Mouse (Mus musculus) CH12.LX (cell line): ENCODE data around the gene Mta1. TPM values are rescaled to one million over a fixed set of nuclear protein-coding genes. Genes with fewer than 3 reads are reported as not detected.

Experiments used
- DNase-seq: peaks from one replicate; pipeline ENCODE4 v3.0.0-alpha.2; 2013; ENCODE audit errors: extremely low read depth
- H3K27ac ChIP-seq: 2 replicates; pipeline ENCODE4 v1.5.1; 2012; ENCODE audit warnings: low read depth, mild to moderate bottlenecking, control low read depth, moderate library complexity; ENCODE audit not compliant: insufficient read depth
- H3K27me3 ChIP-seq: replicated peaks from 2 replicates; pipeline ENCODE3; 2012; ENCODE audit warnings: inconsistent platforms
- H3K36me3 ChIP-seq, 2 experiments: replicated peaks in 1 of 2; 2 replicates each; pipeline versions ENCODE3 to v1.6.1; 2012; ENCODE audit warnings: inconsistent platforms in 1 of 2, low read length in 1 of 2, mild to moderate bottlenecking in 1 of 2, mixed read lengths in 1 of 2, moderate library complexity in 1 of 2; ENCODE audit not compliant: control insufficient read depth in 1 of 2, insufficient read depth in 1 of 2
- H3K4me1 ChIP-seq, 2 experiments: 2 replicates each; pipeline ENCODE4 v1.6.1; 2012; ENCODE audit warnings: inconsistent platforms in 1 of 2, moderate library complexity in 1 of 2; ENCODE audit not compliant: insufficient read depth in 2 of 2, control insufficient read depth in 1 of 2
- H3K4me2 ChIP-seq: 2 replicates; pipeline ENCODE4 v1.6.1; 2012; ENCODE audit warnings: low read depth, mild to moderate bottlenecking, control low read depth; ENCODE audit not compliant: poor library complexity, insufficient read depth, severe bottlenecking
- H3K4me3 ChIP-seq, 3 experiments: fragments of 150-350 bp in 1 of 3; sonication (generic) in 1 of 3; replicated peaks in 1 of 3; 2 replicates each; pipeline versions ENCODE3 to v1.5.1; 2011 to 2012; ENCODE audit warnings: low read depth in 2 of 3, low read length in 2 of 3, mild to moderate bottlenecking in 2 of 3, moderate library complexity in 2 of 3, control low read depth in 1 of 3, improper control_type of control experiment in 1 of 3, inconsistent platforms in 1 of 3, mixed read lengths in 1 of 3; ENCODE audit not compliant: poor library complexity in 1 of 3
- H3K79me2 ChIP-seq: replicated peaks from 2 replicates; pipeline ENCODE4 v1.6.1; 2012; ENCODE audit warnings: mild to moderate bottlenecking, moderate library complexity; ENCODE audit not compliant: control insufficient read depth, poor library complexity, insufficient read depth, severe bottlenecking; ENCODE audit errors: extremely low read depth
- H3K9ac ChIP-seq: 2 replicates; pipeline ENCODE4 v1.6.1; 2012; ENCODE audit warnings: low read depth, mild to moderate bottlenecking, control low read depth, moderate library complexity; ENCODE audit not compliant: insufficient read depth
- H3K9me3 ChIP-seq: replicated peaks from 2 replicates; pipeline ENCODE3; 2012; ENCODE audit warnings: low read length, inconsistent platforms, mixed read lengths
- CHD1 ChIP-seq: IDR thresholded peaks from 2 replicates; pipeline ENCODE4 v1.6.1; 2012; ENCODE audit warnings: low read depth, low read length, improper control_type of control experiment, inconsistent platforms
- CTCF ChIP-seq, 2 experiments: IDR thresholded peaks in 1 of 2; conservative IDR thresholded peaks in 1 of 2; 2 replicates each; pipeline ENCODE4 v1.5.1; 2011 to 2012; ENCODE audit warnings: low read depth in 2 of 2, low read length in 2 of 2, improper control_type of control experiment in 1 of 2, inconsistent platforms in 1 of 2, mild to moderate bottlenecking in 1 of 2, moderate library complexity in 1 of 2
- E2F4 ChIP-seq: IDR thresholded peaks from 2 replicates; pipeline ENCODE4 v1.6.1; 2011; ENCODE audit warnings: low read depth, low read length, improper control_type of control experiment; ENCODE audit not compliant: insufficient replicate concordance
- ELF1 ChIP-seq: IDR thresholded peaks from 2 replicates; pipeline ENCODE4 v1.6.1; 2014; ENCODE audit warnings: low read depth, mild to moderate bottlenecking, inconsistent platforms, low read length, improper control_type of control experiment
- HCFC1 ChIP-seq: IDR thresholded peaks from 2 replicates; pipeline ENCODE4 v1.6.1; 2012; ENCODE audit warnings: low read depth, mild to moderate bottlenecking, inconsistent platforms, low read length, improper control_type of control experiment
- IRF4 ChIP-seq: IDR thresholded peaks from 2 replicates; pipeline ENCODE4 v1.6.1; 2014; ENCODE audit warnings: low read depth, mild to moderate bottlenecking, inconsistent platforms, low read length, improper control_type of control experiment
- JUN ChIP-seq: IDR thresholded peaks from 2 replicates; pipeline ENCODE4 v1.6.1; 2011; ENCODE audit warnings: low read depth, mild to moderate bottlenecking, low read length, improper control_type of control experiment, moderate library complexity; ENCODE audit not compliant: insufficient read depth
- JUND ChIP-seq: conservative IDR thresholded peaks from 2 replicates; pipeline ENCODE4 v1.6.1; 2011; ENCODE audit warnings: low read depth, low read length, improper control_type of control experiment
- MAFK ChIP-seq: IDR thresholded peaks from 2 replicates; pipeline ENCODE4 v1.6.1; 2011; ENCODE audit warnings: low read length, improper control_type of control experiment; ENCODE audit not compliant: insufficient replicate concordance
- MAX ChIP-seq: IDR thresholded peaks from 2 replicates; pipeline ENCODE4 v1.6.1; 2011; ENCODE audit warnings: low read length, improper control_type of control experiment
- MAZ ChIP-seq: IDR thresholded peaks from 2 replicates; pipeline ENCODE4 v1.6.1; 2012; ENCODE audit warnings: low read depth, mild to moderate bottlenecking, inconsistent platforms, low read length, improper control_type of control experiment, moderate library complexity
- MEF2A ChIP-seq: IDR thresholded peaks from 2 replicates; pipeline ENCODE4 v1.6.1; 2014; ENCODE audit warnings: low read depth, mild to moderate bottlenecking, inconsistent platforms, low read length, improper control_type of control experiment, borderline replicate concordance
- MYC ChIP-seq: IDR thresholded peaks from 2 replicates; pipeline ENCODE4 v1.6.1; 2011; ENCODE audit warnings: low read depth, mild to moderate bottlenecking, improper control_type of control experiment, low read length
- NELFE ChIP-seq: IDR thresholded peaks from 2 replicates; pipeline ENCODE4 v1.6.1; 2011; ENCODE audit warnings: low read depth, low read length, improper control_type of control experiment
- NRF1 ChIP-seq: IDR thresholded peaks from 2 replicates; pipeline ENCODE4 v1.6.1; 2014; ENCODE audit warnings: low read depth, mild to moderate bottlenecking, inconsistent platforms, low read length, improper control_type of control experiment, moderate library complexity
- POLR2A ChIP-seq: IDR thresholded peaks from 2 replicates; pipeline ENCODE4 v1.6.1; 2011; ENCODE audit warnings: low read depth, mild to moderate bottlenecking, improper control_type of control experiment, low read length
- RAD21 ChIP-seq: IDR thresholded peaks from 2 replicates; pipeline ENCODE4 v1.6.1; 2011; ENCODE audit warnings: low read depth, mild to moderate bottlenecking, low read length, improper control_type of control experiment, moderate library complexity
- RCOR1 ChIP-seq: conservative IDR thresholded peaks from 2 replicates; pipeline ENCODE4 v1.6.1; 2012; ENCODE audit warnings: low read depth, mild to moderate bottlenecking, inconsistent platforms, low read length, improper control_type of control experiment
- SMC3 ChIP-seq: IDR thresholded peaks from 2 replicates; pipeline ENCODE4 v1.6.1; 2011; ENCODE audit warnings: low read depth, low read length, improper control_type of control experiment
- TBP ChIP-seq: conservative IDR thresholded peaks from 2 replicates; pipeline ENCODE4 v1.6.1; 2011; ENCODE audit warnings: low read depth, low read length, improper control_type of control experiment
- UBTF ChIP-seq: IDR thresholded peaks from 2 replicates; pipeline ENCODE4 v1.6.1; 2012; ENCODE audit warnings: low read depth, mild to moderate bottlenecking, inconsistent platforms, low read length, improper control_type of control experiment, moderate library complexity
- USF1 ChIP-seq: IDR thresholded peaks from 2 replicates; pipeline ENCODE4 v1.6.1; 2014; ENCODE audit warnings: low read depth, mild to moderate bottlenecking, inconsistent platforms, low read length, improper control_type of control experiment
- ZKSCAN1 ChIP-seq: IDR thresholded peaks from 2 replicates; pipeline ENCODE4 v1.6.1; 2012; ENCODE audit warnings: low read depth, inconsistent platforms, low read length, improper control_type of control experiment, borderline replicate concordance
- ZMIZ1 ChIP-seq: IDR thresholded peaks from 2 replicates; pipeline ENCODE4 v1.6.1; 2012; ENCODE audit warnings: low read depth, mild to moderate bottlenecking, inconsistent platforms, low read length, improper control_type of control experiment
- ZNF384 ChIP-seq: IDR thresholded peaks from 2 replicates; pipeline ENCODE4 v1.6.1; 2012; ENCODE audit warnings: low read depth, low read length, improper control_type of control experiment, inconsistent platforms
- dilution Hi-C: fragments of 300-500 bp; cut with MboI; formaldehyde crosslinking; loops from 2 replicates; pipeline ENCODE4 v1.14.3; 2020; ENCODE audit warnings: low sequenced_read_pairs; ENCODE audit not compliant: extremely low pct_unique_long_range_greater_than_20kb, extremely low pct_ligation_motif_present
- in situ Hi-C: fragments of 300-500 bp; cut with MboI; formaldehyde crosslinking; loops from 3 replicates; pipeline ENCODE4 v1.14.3; 2019; ENCODE audit warnings: low sequenced_read_pairs, low pct_ligation_motif_present, low pct_unique_long_range_greater_than_20kb, mixed read lengths
- polyA plus RNA-seq: library from polyadenylated mRNA; unstranded; fragments of >175 nt; gene quantifications from 2 replicates; pipeline ENCODE4 v1.2.1, GENCODE M21; 2012; ENCODE audit warnings: low read depth; ENCODE audit not compliant: insufficient read length
- total RNA-seq, 2 experiments: library from RNA; depleted of rRNA; stranded (reverse); fragments of 300-350 nt in 1 of 2; fragments of >200 nt in 1 of 2; gene quantifications; 2 replicates each; pipeline ENCODE4 v1.2.3; 2012 to 2014

The Mta1 gene
- total and polyA plus RNA-seq, 3 experiments, result 11.5 to 76.7 (median 39.4) TPM

- H3K27ac ChIP-seq, result no peak overlapping the region
- dilution Hi-C loops (no loop called here), in situ Hi-C loops (no loop called here)
- peaks cover 23% of the 10 kb centered on the region for H3K9me3 ChIP-seq
- TF ChIP-seq IRF4 (no peak), MAZ (no peak), JUN (no peak), CTCF (conservative IDR thresholded peaks at IDR 0.05 in 1 of 2, IDR thresholded peaks at IDR 0.05 in 1 of 2; ENCODE audit: low read depth in 2 of 2, low read length in 2 of 2) (no peak), MEF2A (no peak), SMC3 (no peak), NELFE (no peak), ELF1 (no peak), UBTF (no peak), ZKSCAN1 (no peak), NRF1 (no peak), ZNF384 (no peak), RAD21 (no peak)
- TF ChIP-seq, all 38 proteins: peak for 0
- no peak for DNase-seq
- H3K9ac ChIP-seq, result no peak overlapping the region
- no peaks in the 10 kb centered on the region for H3K79me2 ChIP-seq
- peaks cover 66 to 91% of the 10 kb centered on the region in 2 experiments for H3K36me3 ChIP-seq
- H3K4me1 ChIP-seq, result peaks cover 0 to 7% of the 10 kb centered on the region in 2 experiments; a peak in 1 of 4 replicates
- H3K27me3 ChIP-seq, result no peaks in the 10 kb centered on the region
- H3K4me3 ChIP-seq, result no peak overlapping the region
- no peak overlapping the region for H3K4me2 ChIP-seq
Observed at GRCm38 (mm10) chr12:113136492-113137020, 38.5 kb downstream of the Mta1 start.

GRCm38 (mm10) chr12:113137260-113138213, 39.5 kb downstream of the Mta1 start:
- in situ Hi-C loops (no loop called here), dilution Hi-C loops (no loop called here)
- Histone ChIP-seq H3K4me1 (peaks cover 0 to 7% of the 10 kb centered on the region in 2 experiments; a peak in 1 of 4 replicates), H3K79me2 (no peaks in the 10 kb centered on the region), H3K27me3 (no peaks in the 10 kb centered on the region), H3K9me3 (peaks cover 23% of the 10 kb centered on the region), H3K36me3 (peaks cover 56 to 82% of the 10 kb centered on the region in 2 experiments), H3K4me2 (no peak overlapping the region), H3K27ac (no peak overlapping the region), H3K4me3 (no peak overlapping the region), H3K9ac (no peak overlapping the region)
- DNase-seq, result no peak
- TF ChIP-seq UBTF (no peak), MAFK (no peak), E2F4 (no peak), RAD21 (no peak), MAZ (no peak), SMC3 (no peak), CTCF (conservative IDR thresholded peaks at IDR 0.05 in 1 of 2, IDR thresholded peaks at IDR 0.05 in 1 of 2; ENCODE audit: low read depth in 2 of 2, low read length in 2 of 2) (no peak), CHD1 (no peak), ZMIZ1 (no peak), RCOR1 (no peak), HCFC1 (no peak), MYC (no peak), POLR2A (no peak), TBP (no peak), JUND (no peak), USF1 (no peak), MAX (no peak)
